Mouse (Mus musculus) embryonic facial prominence, embryonic 13.5 days (tissue): ENCODE results near the gene Olfr1307. TPM values are rescaled to one million over a fixed set of nuclear protein-coding genes. Genes with fewer than 3 reads are reported as not detected.

Experiments used
- ATAC-seq: fragments of 200-750 bp; cut with Nextera tagmentation; 2 replicates; pipeline ENCODE4 v1.8.0; 2017; ENCODE audit warnings: low read depth; ENCODE audit not compliant: insufficient number of reproducible peaks, insufficient read depth, low FRiP score, low TSS enrichment
- H3K27ac ChIP-seq: fragments of 300-500 bp; sonication (generic); 2 replicates; pipeline ENCODE4 v1.5.1; 2015; ENCODE audit warnings: moderate library complexity, mild to moderate bottlenecking, inconsistent platforms
- H3K27me3 ChIP-seq: fragments of 300-500 bp; sonication (generic); 2 replicates; pipeline ENCODE4 v1.6.1; 2015; ENCODE audit warnings: mild to moderate bottlenecking, inconsistent platforms
- H3K36me3 ChIP-seq: fragments of 300-500 bp; sonication (generic); 2 replicates; pipeline ENCODE4 v1.6.1; 2015; ENCODE audit warnings: mild to moderate bottlenecking, inconsistent platforms
- H3K4me1 ChIP-seq: fragments of 300-500 bp; sonication (generic); 2 replicates; pipeline ENCODE4 v1.6.1; 2015; ENCODE audit warnings: inconsistent platforms
- H3K4me2 ChIP-seq: fragments of 300-500 bp; sonication (generic); 2 replicates; pipeline ENCODE4 v1.6.1; 2015; ENCODE audit warnings: moderate library complexity, mild to moderate bottlenecking, inconsistent platforms
- H3K4me3 ChIP-seq: fragments of 300-500 bp; sonication (generic); 2 replicates; pipeline ENCODE4 v1.5.1; 2015; ENCODE audit warnings: mild to moderate bottlenecking, inconsistent platforms
- H3K9ac ChIP-seq: fragments of 300-500 bp; sonication (generic); 2 replicates; pipeline ENCODE4 v1.6.1; 2015; ENCODE audit warnings: mild to moderate bottlenecking, inconsistent platforms
- H3K9me3 ChIP-seq: fragments of 300-500 bp; sonication (generic); 2 replicates; pipeline ENCODE4 v1.6.1; 2016; ENCODE audit warnings: inconsistent platforms
- WGBS: fragments of 180-500 bp; shearing (Covaris S2); methylation state at CpG from one replicate; pipeline ENCODE4 v1.1.7; 2015; ENCODE audit warnings: mixed read lengths; 5-methylcytosine and 5-hydroxymethylcytosine counted together
- polyA plus RNA-seq: library from polyadenylated mRNA; unstranded; fragments of >200 nt; fragmentation: Nextera tagmentation; extraction: Ambion mirVana; gene quantifications from 2 replicates; pipeline ENCODE4 v1.2.1, GENCODE M21; 2015

The Olfr1307 gene
- not detected in 2 replicates for polyA plus RNA-seq

GRCm38 (mm10) chr2:111949340-111949739 lies at the start of gene Olfr1307:
TSS of gene Olfr1307 (minus strand) at chr2:111949440.
- 86% methylated on average over 1 of the region's 1 CpGs for WGBS
- H3K4me1 ChIP-seq: no peaks in the 10 kb centered on the region
- no peak within 1 kb of the TSS for H3K4me3 ChIP-seq
- H3K27ac ChIP-seq: no peak within 1 kb of the TSS
- no peaks in the 10 kb centered on the region for H3K27me3 ChIP-seq
- H3K9me3 ChIP-seq: no peaks in the 10 kb centered on the region
- no peak for ATAC-seq
- no peaks in the 10 kb centered on the region for H3K36me3 ChIP-seq
- no peak within 1 kb of the TSS for H3K4me2 ChIP-seq
- H3K9ac ChIP-seq: no peak within 1 kb of the TSS

DNA sequence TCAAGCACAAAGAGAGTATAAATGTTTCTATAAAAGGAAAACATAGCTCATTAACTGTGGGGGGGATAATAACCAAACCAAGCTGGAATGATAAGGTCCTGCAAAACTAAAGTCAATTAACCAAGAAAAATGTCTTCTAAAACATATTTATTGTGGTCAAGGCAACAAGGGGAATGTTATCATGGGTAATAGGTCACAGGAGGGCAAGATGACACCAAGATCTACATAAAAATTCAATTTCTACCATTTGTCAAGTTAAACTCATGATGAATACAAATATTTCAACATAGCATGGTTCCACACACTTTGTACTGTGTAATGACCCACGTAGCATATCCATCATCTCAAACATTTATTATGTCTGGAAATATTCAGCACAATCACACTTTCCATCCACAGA lies 40.9 kb upstream of the Olfr1307 start, which contains the start of gene Olfr1309:
Gene Olfr1309 (minus strand): TSS at position 101 of the 400 bp plus-strand sequence.
- Histone ChIP-seq H3K9me3 (no peaks in the 10 kb centered on the region), H3K4me1 (no peaks in the 10 kb centered on the region), H3K4me2 (no peak within 1 kb of the TSS), H3K4me3 (no peak within 1 kb of the TSS), H3K27me3 (no peaks in the 10 kb centered on the region), H3K27ac (no peak within 1 kb of the TSS), H3K9ac (no peak within 1 kb of the TSS), H3K36me3 (no peaks in the 10 kb centered on the region)
- 61% methylated on average over 1 of the region's 1 CpGs for WGBS
- no peak for ATAC-seq

- Histone ChIP-seq H3K9ac (no peak within 1 kb of the TSS), H3K27ac (no peak within 1 kb of the TSS), H3K9me3 (no peaks in the 10 kb centered on the region), H3K4me1 (no peaks in the 10 kb centered on the region), H3K4me2 (no peak within 1 kb of the TSS), H3K27me3 (no peaks in the 10 kb centered on the region), H3K4me3 (no peak within 1 kb of the TSS), H3K36me3 (no peaks in the 10 kb centered on the region)
- 48% methylated on average over 1 of the region's 1 CpGs for WGBS
- no peak for ATAC-seq
Observed at GRCm38 (mm10) chr2:111964844-111965243, 15.6 kb upstream of the Olfr1307 start, which contains the start of gene Olfr1308. TSS of gene Olfr1308 (minus strand) at chr2:111964944.

DNA sequence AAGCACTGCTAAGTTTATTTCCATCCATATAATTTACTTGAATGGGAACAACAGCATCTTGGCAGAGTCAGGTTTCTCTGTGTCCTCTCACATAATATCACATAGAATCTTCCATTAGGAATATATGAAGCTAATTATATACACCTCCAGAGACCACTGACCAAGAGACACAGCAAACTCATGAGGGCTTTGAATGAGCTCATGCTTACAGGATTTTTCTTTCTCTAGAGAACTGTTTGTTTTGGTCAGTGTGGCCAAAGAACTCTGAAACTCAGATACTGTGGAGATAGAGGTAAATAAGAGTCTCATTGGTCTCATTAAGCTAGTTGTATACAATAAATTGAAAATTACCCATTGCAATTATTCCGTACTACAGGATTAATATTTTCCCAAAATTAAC lies 33.1 kb downstream of the Olfr1307 start, which contains the start of gene Olfr1306:
Gene Olfr1306 (minus strand): TSS at position 101 of the 400 bp plus-strand sequence.
- H3K27me3 ChIP-seq: no peaks in the 10 kb centered on the region
- H3K4me2 ChIP-seq: no peak within 1 kb of the TSS
- WGBS: 85% methylated on average over 1 of the region's 1 CpGs
- H3K4me1 ChIP-seq: no peaks in the 10 kb centered on the region
- no peaks in the 10 kb centered on the region for H3K36me3 ChIP-seq
- H3K4me3 ChIP-seq: no peak within 1 kb of the TSS
- no peak within 1 kb of the TSS for H3K9ac ChIP-seq
- H3K9me3 ChIP-seq: no peaks in the 10 kb centered on the region
- ATAC-seq: no peak
- H3K27ac ChIP-seq: no peak within 1 kb of the TSS

Other genes starting within 250 kb of the Olfr1307 start
- not detected in 2 replicates for gene Olfr1301, start 198.4 kb downstream of the Olfr1307 start, polyA plus RNA-seq
- not detected in 2 replicates for gene Olfr1302, start 172.0 kb downstream of the Olfr1307 start, polyA plus RNA-seq
- not detected in 2 replicates for gene Olfr1303, start 129.1 kb downstream of the Olfr1307 start, polyA plus RNA-seq
- gene Olfr1305, start 72.3 kb downstream of the Olfr1307 start, polyA plus RNA-seq: not detected in 2 replicates
- gene Olfr1306, start 33.2 kb downstream of the Olfr1307 start, polyA plus RNA-seq: not detected in 2 replicates
- not detected in 2 replicates for gene Olfr1308, start 15.5 kb upstream of the Olfr1307 start, polyA plus RNA-seq
- not detected in 2 replicates for gene Olfr1309, start 40.8 kb upstream of the Olfr1307 start, polyA plus RNA-seq
- gene Olfr1310, start 63.3 kb upstream of the Olfr1307 start, polyA plus RNA-seq: not detected in 2 replicates
- not detected in 2 replicates for gene Olfr1311, start 75.0 kb upstream of the Olfr1307 start, polyA plus RNA-seq
- not detected in 2 replicates for gene Olfr1312, start 100.8 kb upstream of the Olfr1307 start, polyA plus RNA-seq
- not detected in 2 replicates for gene Olfr1313, start 128.4 kb upstream of the Olfr1307 start, polyA plus RNA-seq
- not detected in 2 replicates for gene Olfr1314, start 147.3 kb upstream of the Olfr1307 start, polyA plus RNA-seq
- not detected in 2 replicates for gene Olfr1315-ps1, start 166.0 kb upstream of the Olfr1307 start, polyA plus RNA-seq
- not detected in 2 replicates for gene Olfr1316, start 185.5 kb upstream of the Olfr1307 start, polyA plus RNA-seq
- gene Olfr1317, start 190.9 kb upstream of the Olfr1307 start, polyA plus RNA-seq: not detected in 2 replicates
- gene Olfr1318, start 204.8 kb upstream of the Olfr1307 start, polyA plus RNA-seq: not detected in 2 replicates